Mouse (Mus musculus) G1E (cell line): ENCODE measurements at regions not wholly inside any gene's neighbourhood (a gene's known extent, or its start where the extent isn't known, plus 50 kb on each side); places are given as distances from the start of the nearest gene placed in this dataset.

ENCODE experiments used
- ATAC-seq: 2 replicates; pipeline ENCODE4 v1.8.0; 2016; ENCODE audit warnings: mild to moderate bottlenecking; ENCODE audit not compliant: insufficient number of reproducible peaks, poor library complexity, low FRiP score, severe bottlenecking; ENCODE audit errors: extremely low read depth
- DNase-seq: peaks from one replicate; pipeline ENCODE4 v3.0.0; 2012; ENCODE audit warnings: low spot score
- H3K27me3 ChIP-seq: 2 replicates; pipeline ENCODE4 v1.6.1; 2012; ENCODE audit warnings: mild to moderate bottlenecking, low read length, inconsistent platforms; ENCODE audit not compliant: insufficient read depth
- H3K36me3 ChIP-seq: replicated peaks from 2 replicates; pipeline ENCODE3; 2012; ENCODE audit warnings: mild to moderate bottlenecking, inconsistent platforms
- H3K4me1 ChIP-seq: 2 replicates; pipeline ENCODE4 v1.6.1; 2012; ENCODE audit warnings: low read depth, low read length, inconsistent platforms, mixed read lengths; ENCODE audit not compliant: insufficient read depth
- H3K4me3 ChIP-seq: 2 replicates; pipeline ENCODE4 v1.5.1; 2012; ENCODE audit warnings: low read depth, mild to moderate bottlenecking, inconsistent platforms, low read length, moderate library complexity, mixed read lengths
- H3K9me3 ChIP-seq: replicated peaks from 2 replicates; pipeline ENCODE4 v1.6.1; 2012; ENCODE audit warnings: inconsistent platforms
- CTCF ChIP-seq: IDR thresholded peaks from 2 replicates; pipeline ENCODE4 v1.5.1; 2012; ENCODE audit warnings: low read depth, low read length, inconsistent platforms, mixed read lengths
- GATA1 ChIP-seq: IDR thresholded peaks from 2 replicates; pipeline ENCODE4 v1.6.1; 2012; ENCODE audit warnings: borderline replicate concordance, low read length, inconsistent platforms, mixed read lengths
- GATA2 ChIP-seq: IDR thresholded peaks from 2 replicates; pipeline ENCODE4 v1.6.1; 2012; ENCODE audit warnings: low read depth, low read length, inconsistent platforms, borderline replicate concordance
- POLR2AphosphoS5 ChIP-seq: IDR thresholded peaks from 2 replicates; pipeline ENCODE4 v1.6.1; 2012; ENCODE audit warnings: low read depth, low read length, inconsistent platforms; ENCODE audit not compliant: insufficient replicate concordance
- TAL1 ChIP-seq: conservative IDR thresholded peaks from 2 replicates; pipeline ENCODE4 v1.6.1; 2012; ENCODE audit warnings: low read depth, low read length, inconsistent platforms, mixed read lengths

- no peaks in the 10 kb centered on the region for H3K4me1 ChIP-seq
- H3K36me3 ChIP-seq = no peaks in the 10 kb centered on the region
- ATAC-seq = no peak
- H3K4me3 ChIP-seq = no peak overlapping the region
- DNase-seq = no peak
- TF ChIP-seq TAL1 (no peak), POLR2AphosphoS5 (no peak), GATA1 (no peak), CTCF (no peak), GATA2 (no peak)
- no peaks in the 10 kb centered on the region for H3K9me3 ChIP-seq
- H3K27me3 ChIP-seq = no peaks in the 10 kb centered on the region
These were observed 116.3 kb upstream of the Klf6 start for GRCm38 (mm10) chr13:5744949-5745348.

- TF ChIP-seq GATA1 (no peak), CTCF (no peak), POLR2AphosphoS5 (no peak), TAL1 (no peak), GATA2 (no peak)
- H3K27me3 ChIP-seq = no peaks in the 10 kb centered on the region
- DNase-seq (no peak), ATAC-seq (no peak)
- no peak overlapping the region for H3K4me3 ChIP-seq
- H3K9me3 ChIP-seq = no peaks in the 10 kb centered on the region
- H3K36me3 ChIP-seq = no peaks in the 10 kb centered on the region
- no peaks in the 10 kb centered on the region; the same call in 1 of the 2 replicates for H3K4me1 ChIP-seq
These were observed 104.1 kb upstream of the Klf6 start for GRCm38 (mm10) chr13:5757176-5757575.

GRCm38 (mm10) chr13:5757963-5758362 lies 103.3 kb upstream of the Klf6 start:
- no peaks in the 10 kb centered on the region for H3K9me3 ChIP-seq
- no peak for TF ChIP-seq GATA1
- TF ChIP-seq GATA2 = no peak
- TF ChIP-seq TAL1 = no peak
- TF ChIP-seq CTCF = no peak
- TF ChIP-seq POLR2AphosphoS5 = no peak
- H3K4me3 ChIP-seq = no peak overlapping the region
- no peaks in the 10 kb centered on the region for H3K27me3 ChIP-seq
- ATAC-seq (no peak), DNase-seq (no peak)
- H3K4me1 ChIP-seq = no peaks in the 10 kb centered on the region; the same call in 1 of the 2 replicates
- H3K36me3 ChIP-seq = no peaks in the 10 kb centered on the region

- ATAC-seq (no peak), DNase-seq (no peak)
- TF ChIP-seq CTCF (no peak), POLR2AphosphoS5 (no peak), GATA1 (no peak), GATA2 (no peak), TAL1 (no peak)
- H3K27me3 ChIP-seq = no peaks in the 10 kb centered on the region
- H3K4me3 ChIP-seq = no peak overlapping the region
- no peaks in the 10 kb centered on the region; the same call in 1 of the 2 replicates for H3K4me1 ChIP-seq
- no peaks in the 10 kb centered on the region for H3K9me3 ChIP-seq
- no peaks in the 10 kb centered on the region for H3K36me3 ChIP-seq
These were observed 101.3 kb upstream of the Klf6 start for GRCm38 (mm10) chr13:5760030-5760429.

- DNase-seq (no peak), ATAC-seq (no peak)
- Histone ChIP-seq H3K4me1 (peaks cover 24% of the 10 kb centered on the region), H3K36me3 (no peaks in the 10 kb centered on the region), H3K9me3 (no peaks in the 10 kb centered on the region), H3K27me3 (no peaks in the 10 kb centered on the region), H3K4me3 (no peak overlapping the region)
- TF ChIP-seq TAL1 (no peak), POLR2AphosphoS5 (no peak), GATA1 (no peak), GATA2 (no peak), CTCF (no peak)
These were observed 94.9 kb upstream of the Klf6 start for GRCm38 (mm10) chr13:5766394-5766793.

GRCm38 (mm10) chr13:5767202-5767601 lies 94.1 kb upstream of the Klf6 start:
- Histone ChIP-seq H3K4me1 (peaks cover 24% of the 10 kb centered on the region), H3K27me3 (no peaks in the 10 kb centered on the region), H3K9me3 (no peaks in the 10 kb centered on the region), H3K36me3 (no peaks in the 10 kb centered on the region), H3K4me3 (no peak overlapping the region)
- DNase-seq (no peak), ATAC-seq (no peak)
- TF ChIP-seq GATA2 (no peak), GATA1 (no peak), POLR2AphosphoS5 (no peak), TAL1 (no peak), CTCF (no peak)

GRCm38 (mm10) chr13:5768699-5769098 lies 92.6 kb upstream of the Klf6 start:
- no peaks in the 10 kb centered on the region for H3K9me3 ChIP-seq
- no peaks in the 10 kb centered on the region for H3K36me3 ChIP-seq
- peaks cover 24% of the 10 kb centered on the region for H3K4me1 ChIP-seq
- ATAC-seq (no peak), DNase-seq (no peak)
- no peak for TF ChIP-seq GATA2
- TF ChIP-seq POLR2AphosphoS5 = no peak
- no peak for TF ChIP-seq GATA1
- TF ChIP-seq CTCF = no peak
- no peak for TF ChIP-seq TAL1
- no peak overlapping the region for H3K4me3 ChIP-seq
- H3K27me3 ChIP-seq = no peaks in the 10 kb centered on the region
